Mouse (Mus musculus): Measurements from ENCODE around the gene Sco1.

DNA sequence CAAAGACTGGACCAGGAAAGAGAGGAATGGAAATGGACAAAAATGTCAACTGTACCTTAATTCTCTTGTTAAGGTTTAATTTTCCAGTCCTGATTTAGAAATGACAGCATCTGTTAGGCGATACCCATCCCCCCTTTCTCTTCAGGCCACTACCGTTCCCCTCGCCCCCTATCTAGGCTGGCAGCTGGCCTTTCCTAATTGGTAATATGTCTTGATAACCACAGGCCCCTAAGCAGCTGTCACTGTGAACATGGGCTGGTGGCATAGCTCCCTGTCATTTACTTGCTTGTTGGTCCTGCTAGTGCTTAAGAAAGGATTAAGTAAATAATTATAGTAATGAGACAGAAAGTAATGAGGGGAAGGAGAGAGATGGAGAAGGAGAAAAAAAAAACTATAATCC, 25.0 kb downstream of the Sco1 start:
- TF ChIP-seq POLR2A (IDR thresholded peaks at IDR 0.05; ENCODE audit: borderline replicate concordance, extremely low read depth, low read depth, low read length) (no peak), CTCF (IDR thresholded peaks at IDR 0.05; ENCODE audit: insufficient read depth, low read length) (no peak)
